In the genomic region with DNA sequence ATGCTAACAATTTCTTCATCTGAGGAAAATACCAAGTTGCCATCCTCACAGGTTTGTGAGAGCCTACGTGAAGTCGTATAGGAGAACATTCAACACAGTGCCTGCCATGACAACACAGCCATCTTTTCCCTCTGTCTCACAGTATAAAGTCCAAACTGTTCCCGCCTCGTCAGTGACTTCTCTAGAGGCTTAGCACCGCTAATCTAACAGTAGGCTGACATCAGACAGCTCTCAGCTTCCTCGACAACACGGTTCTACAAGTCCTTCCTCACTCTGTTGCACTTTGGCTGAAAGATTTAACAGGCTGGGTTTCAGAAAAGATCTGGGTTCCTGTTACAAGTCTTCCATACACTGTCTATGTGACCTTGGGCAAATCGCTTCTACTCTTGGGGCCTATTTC, we compare ENCODE assay signal across 8 mouse cellular contexts. TPM values are rescaled to one million over a fixed set of nuclear protein-coding genes. Genes with fewer than 3 reads are reported as not detected.
DNase-seq lines count a peak whose midpoint lies in the region; ATAC-seq and TF ChIP-seq lines count a peak whose summit lies in the region.

No protein-coding gene starts in this region.

- no peak for ATAC-seq in hindbrain, embryonic 15.5 days (ENCODE audit: low FRiP score, low read depth)
- ATAC-seq in midbrain, embryonic 11.5 days (ENCODE audit: low FRiP score): no peak

- H3K27me3 ChIP-seq in hindbrain, embryonic 15.5 days: no peaks in the 10 kb centered on the region
- no peaks in the 10 kb centered on the region for H3K27me3 ChIP-seq in midbrain, embryonic 11.5 days (ENCODE audit: control insufficient read depth, insufficient read depth, low read length)

- peak overlapping the region; percentile 96 for H3K27ac ChIP-seq in gastrocnemius, adult 2 months
- H3K27ac ChIP-seq in hindbrain, embryonic 15.5 days (replicated peaks): no peak overlapping the region
- no peak overlapping the region for H3K27ac ChIP-seq in midbrain, embryonic 11.5 days (ENCODE audit: low read depth, low read length)

- H3K36me3 ChIP-seq in hindbrain, embryonic 15.5 days: peaks cover 6% of the 10 kb centered on the region; the same call in 1 of the 2 replicates
- H3K36me3 ChIP-seq in midbrain, embryonic 11.5 days (ENCODE audit: control insufficient read depth, insufficient read depth, low read length): no peaks in the 10 kb centered on the region

- 76% methylated on average over 8 of the region's 8 CpGs for WGBS in hindbrain, embryonic 15.5 days
- WGBS in midbrain, embryonic 11.5 days: 76% methylated on average over 8 of the region's 8 CpGs

- H3K9me3 ChIP-seq in hindbrain, embryonic 15.5 days: no peaks in the 10 kb centered on the region
- no peaks in the 10 kb centered on the region for H3K9me3 ChIP-seq in midbrain, embryonic 11.5 days (ENCODE audit: control insufficient read depth, low read length)

- H3K4me1 ChIP-seq in hindbrain, embryonic 15.5 days (replicated peaks): peaks cover 21% of the 10 kb centered on the region
- peaks cover 7% of the 10 kb centered on the region for H3K4me1 ChIP-seq in midbrain, embryonic 11.5 days (ENCODE audit: control insufficient read depth, insufficient read depth, low read length)

- no peak for TF ChIP-seq CTCF in gastrocnemius, adult 2 months (IDR thresholded peaks at IDR 0.05)

- no peak for DNase-seq in gastrocnemius, adult 2 months
- no peak for DNase-seq in gastrocnemius, postnatal 25 days
- peak; percentile 15 for DNase-seq in MN1 (ENCODE audit: low spot score)
- DNase-seq in midbrain, embryonic 11.5 days (ENCODE audit: low spot score, missing footprints): no peak
- DNase-seq in thymus, adult 18-20 months: no peak
- no peak for DNase-seq in adrenal gland, postnatal 25 days
- no peak for DNase-seq in right cerebral cortex, postnatal 14 days

- peak overlapping the region; percentile 61 for H3K4me2 ChIP-seq in hindbrain, embryonic 15.5 days
- peak overlapping the region; percentile 78 for H3K4me2 ChIP-seq in midbrain, embryonic 11.5 days

- peak overlapping the region; percentile 98 for H3K4me3 ChIP-seq in gastrocnemius, adult 2 months
- H3K4me3 ChIP-seq in hindbrain, embryonic 15.5 days: peak overlapping the region; percentile 65
- peak overlapping the region; percentile 74 for H3K4me3 ChIP-seq in midbrain, embryonic 11.5 days (ENCODE audit: low read depth, low read length)

- intact Hi-C loops in gastrocnemius, adult 2 months (cut with DNase I): loop anchor here (5.0 kb wide), 2 partner anchors 44 to 89 kb away; a partner anchor contains a TSS

- H3K9ac ChIP-seq in hindbrain, embryonic 15.5 days: peak overlapping the region; percentile 76
- H3K9ac ChIP-seq in midbrain, embryonic 11.5 days (ENCODE audit: low read length): peak overlapping the region; percentile 88

RNA-seq across cellular contexts. Expression of a gene that starts 1.0 kb away (rescaled TPM):
- 100 to 1,000 TPM; 298 to 413 TPM for total RNA-seq in gastrocnemius, adult 2 months (2021)
- 100 to 1,000 TPM; 390 to 396 TPM for total RNA-seq in gastrocnemius, postnatal 25 days (2021)
- 327 and 332 TPM in 2 replicates for polyA plus RNA-seq in hindbrain, embryonic 15.5 days (2015; fragmentation: Nextera tagmentation; extraction: Ambion mirVana)
- polyA plus RNA-seq in midbrain, embryonic 11.5 days (2014; fragmentation: Nextera tagmentation; extraction: Ambion mirVana): 184 and 186 TPM in 2 replicates
- total RNA-seq in adrenal gland, postnatal 25 days (2021): 178 and 189 TPM in 2 replicates

RNA-seq across cellular contexts. Expression of a gene that starts 1.1 kb away (rescaled TPM):
- total RNA-seq in gastrocnemius, adult 2 months (2021): not detected
- not detected for total RNA-seq in gastrocnemius, postnatal 25 days (2021)
- 2.9 and 3.0 TPM in 2 replicates for polyA plus RNA-seq in hindbrain, embryonic 15.5 days (2015; fragmentation: Nextera tagmentation; extraction: Ambion mirVana)
- polyA plus RNA-seq in midbrain, embryonic 11.5 days (2014; fragmentation: Nextera tagmentation; extraction: Ambion mirVana): 0.33 TPM in 1 of 2 replicates, not detected in the other
- not detected in 2 replicates for total RNA-seq in adrenal gland, postnatal 25 days (2021)

RNA-seq across cellular contexts. Expression of a gene that starts 57.0 kb away (rescaled TPM):
- total RNA-seq in gastrocnemius, adult 2 months (2021): 1 to 10 TPM; 1.6 to 2.6 TPM
- total RNA-seq in gastrocnemius, postnatal 25 days (2021): 1 to 10 TPM; 3.7 to 4.0 TPM
- 0.62 and 1.3 TPM in 2 replicates for polyA plus RNA-seq in hindbrain, embryonic 15.5 days (2015; fragmentation: Nextera tagmentation; extraction: Ambion mirVana)
- 0.92 and 1.3 TPM in 2 replicates for polyA plus RNA-seq in midbrain, embryonic 11.5 days (2014; fragmentation: Nextera tagmentation; extraction: Ambion mirVana)
- total RNA-seq in adrenal gland, postnatal 25 days (2021): 1.8 and 2.6 TPM in 2 replicates
